Comparison of ENCODE assay signal across 8 mouse cellular contexts in the genomic region with DNA sequence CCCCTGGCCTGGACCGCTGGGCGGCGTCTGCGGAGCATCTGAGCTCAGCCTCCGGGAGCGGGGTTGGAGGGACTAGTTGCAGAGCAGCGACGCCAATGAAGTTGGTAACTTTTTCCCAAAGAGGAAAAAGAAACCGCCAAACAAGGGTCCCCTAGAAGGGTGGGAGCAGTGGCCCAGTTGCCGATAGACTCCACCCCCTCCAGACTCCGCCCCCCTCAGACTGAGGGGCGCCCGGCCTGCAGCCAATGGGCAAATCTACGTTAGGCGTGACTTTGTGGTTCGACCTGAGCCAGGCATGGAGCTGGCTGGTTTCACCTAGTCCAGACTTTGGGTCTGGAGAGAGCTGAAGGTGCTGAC.
DNase-seq lines count a peak whose midpoint lies in the region; ATAC-seq and TF ChIP-seq lines count a peak whose summit lies in the region.

No protein-coding gene starts in this region.

- no peak for TF ChIP-seq EP300 in liver, embryonic 14.5 days (IDR thresholded peaks at IDR 0.05; ENCODE audit: low read depth)

- no peak for TF ChIP-seq CTCF in liver, embryonic 14.5 days (IDR thresholded peaks at IDR 0.05; ENCODE audit: low read depth)

- H3K9me3 ChIP-seq in hindbrain, embryonic 10.5 days: no peaks in the 10 kb centered on the region
- no peaks in the 10 kb centered on the region for H3K9me3 ChIP-seq in liver, embryonic 14.5 days (ENCODE audit: control insufficient read depth, low read length)

- 1% methylated on average over 16 of the region's 16 CpGs for WGBS in hindbrain, embryonic 10.5 days
- WGBS in liver, embryonic 14.5 days (ENCODE audit: insufficient replicate concordance): under 1% methylated on average over 15 of the region's 16 CpGs

- H3K27ac ChIP-seq in hindbrain, embryonic 10.5 days: peak overlapping the region; percentile 90
- no peak overlapping the region for H3K27ac ChIP-seq in liver, embryonic 14.5 days

- H3K36me3 ChIP-seq in hindbrain, embryonic 10.5 days: no peaks in the 10 kb centered on the region
- no peaks in the 10 kb centered on the region for H3K36me3 ChIP-seq in liver, embryonic 14.5 days (replicated peaks; ENCODE audit: control insufficient read depth, insufficient read depth, low read depth)

- peak overlapping the region; percentile 65 for H3K4me2 ChIP-seq in liver, embryonic 14.5 days (ENCODE audit: low read depth)

- peak overlapping the region; percentile 71 for H3K4me3 ChIP-seq in hindbrain, embryonic 10.5 days
- H3K4me3 ChIP-seq in liver, embryonic 14.5 days (ENCODE audit: insufficient read depth in 1 of 2, low read depth in 2 of 2, low read length in 2 of 2): peak overlapping the region; percentile 27 to 43

- ATAC-seq in common myeloid progenitor, adult 5-6 weeks (replicated peaks; ENCODE audit: low read depth, poor library complexity, severe bottlenecking): peak; percentile 73
- ATAC-seq in liver, embryonic 14.5 days (ENCODE audit: insufficient read depth): peak; percentile 57; the same call in 1 of the 2 replicates

- H3K4me1 ChIP-seq in hindbrain, embryonic 10.5 days (replicated peaks): peaks cover 31% of the 10 kb centered on the region
- peaks cover 0 to under 1% of the 10 kb centered on the region in 2 experiments; a peak in 2 of 4 replicates for H3K4me1 ChIP-seq in liver, embryonic 14.5 days (replicated peaks; ENCODE audit: control insufficient read depth in 2 of 2, insufficient read depth in 2 of 2, low read length in 1 of 2)

- DNase-seq in kidney, adult 18-20 months: peak; percentile 6
- DNase-seq in kidney, adult 8-10 months: no peak
- DNase-seq in hindbrain, embryonic 10.5 days (ENCODE audit: low spot score): peak; percentile 79
- no peak for DNase-seq in liver, embryonic 14.5 days (ENCODE audit: low read depth in 3 of 3, low spot score in 3 of 3)
- peak; percentile 9 for DNase-seq in ovary, postnatal 10 days (ENCODE audit: low spot score)
- DNase-seq in urinary bladder, postnatal 10 days (ENCODE audit: low spot score): no peak
- DNase-seq in cerebellum, adult 8-10 months: no peak

- no peaks in the 10 kb centered on the region; the same call in 1 of the 2 replicates for H3K27me3 ChIP-seq in hindbrain, embryonic 10.5 days (ENCODE audit: insufficient read depth, poor library complexity, severe bottlenecking)
- H3K27me3 ChIP-seq in liver, embryonic 14.5 days (ENCODE audit: control insufficient read depth, insufficient read depth, low read length): peaks cover 13% of the 10 kb centered on the region

- no peak overlapping the region for H3K9ac ChIP-seq in liver, embryonic 14.5 days (replicated peaks)

Comparison
In these comparisons a context has a peak if more than half of its experiments do, and no peak if none do; other contexts are left out.
1. DNase-seq: peak in kidney, adult 18-20 months (single experiment), hindbrain, embryonic 10.5 days (single experiment) and ovary, postnatal 10 days (single experiment); none in kidney, adult 8-10 months (0 of 2), liver, embryonic 14.5 days (0 of 3), urinary bladder, postnatal 10 days (single experiment) and cerebellum, adult 8-10 months (single experiment).